In the genomic region with DNA sequence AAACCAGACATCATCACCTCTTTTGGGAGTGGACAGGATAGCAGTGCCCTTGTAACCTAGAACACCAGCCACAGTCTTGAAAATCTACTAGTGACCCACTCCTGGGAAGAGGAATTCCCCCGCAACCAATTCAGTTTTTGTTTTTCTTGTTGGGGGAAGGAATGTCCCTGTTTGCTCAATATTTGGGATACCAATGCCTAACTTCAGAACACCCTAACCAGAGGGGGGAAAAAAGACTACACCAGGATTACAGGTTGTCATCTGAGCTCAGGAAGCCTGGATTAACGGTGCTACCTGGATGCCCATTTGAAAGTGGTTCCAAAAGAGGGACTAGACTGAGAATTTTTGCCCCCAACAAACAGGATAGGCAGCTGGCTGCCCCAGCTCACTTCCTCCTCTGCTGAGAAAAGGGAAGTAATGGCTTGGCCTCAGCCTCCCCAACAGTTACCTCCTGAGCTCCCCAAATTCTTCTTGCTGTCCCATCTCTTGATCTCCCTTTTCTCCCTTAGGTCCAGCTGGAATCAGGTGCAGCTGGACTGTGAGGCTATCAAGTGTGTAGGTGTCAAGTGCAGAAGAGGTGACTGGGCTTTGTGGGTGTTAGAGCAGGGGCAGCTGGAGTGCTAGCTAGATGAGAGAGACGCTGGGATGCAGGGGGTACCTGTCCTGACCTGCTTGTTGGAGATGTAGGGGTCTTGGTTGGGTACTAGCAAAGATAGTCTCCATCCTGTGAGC, we compare ENCODE assay signal across 7 mouse cellular contexts. TPM values are rescaled to one million over a fixed set of nuclear protein-coding genes. Genes with fewer than 3 reads are reported as not detected.
DNase-seq lines count a peak whose midpoint lies in the region; ATAC-seq and TF ChIP-seq lines count a peak whose summit lies in the region.

No protein-coding gene starts in this region.

- peak overlapping the region; percentile 89 for H3K27ac ChIP-seq in spleen, adult 2 months (ENCODE audit: insufficient read depth, low read length)
- H3K27ac ChIP-seq in liver, embryonic 16.5 days (ENCODE audit: low read length) = no peak overlapping the region

- 0 out of 2 replicates have a peak overlapping the region, but pooled peaks have one; percentile 58 for H3K9ac ChIP-seq in liver, embryonic 16.5 days (ENCODE audit: low read depth, low read length)

- peak overlapping the region; percentile 95 for H3K4me2 ChIP-seq in liver, embryonic 16.5 days (ENCODE audit: low read depth, low read length)

- no peak for TF ChIP-seq CTCF in spleen, adult 2 months (IDR thresholded peaks at IDR 0.05; ENCODE audit: extremely low read depth, insufficient read depth, insufficient read length, insufficient replicate concordance)

- 9% methylated on average over 3 of the region's 3 CpGs for WGBS in spleen, adult 2 months
- 36% methylated on average over 3 of the region's 3 CpGs for WGBS in liver, embryonic 16.5 days (ENCODE audit: insufficient replicate concordance)

- peak in 1 of 2 experiments; percentile 53 for DNase-seq in spleen, adult 2 months (ENCODE audit: low read depth in 1 of 2, low spot score in 2 of 2)
- DNase-seq in spleen, postnatal 14 days (ENCODE audit: low spot score in 2 of 2) = no peak
- peak; percentile 49 for DNase-seq in thymus, postnatal 14 days
- no peak for DNase-seq in ovary, postnatal 36 days (ENCODE audit: low spot score)
- DNase-seq in kidney, postnatal 25 days = no peak

- peak overlapping the region; percentile 97 for H3K4me3 ChIP-seq in spleen, adult 2 months (ENCODE audit: extremely low read depth, insufficient read depth, insufficient read length)
- H3K4me3 ChIP-seq in liver, embryonic 16.5 days (ENCODE audit: low read depth, low read length) = peak overlapping the region; percentile 72

- H3K27me3 ChIP-seq in spleen, adult 2 months (ENCODE audit: control insufficient read depth, insufficient read depth, low read length) = no peaks in the 10 kb centered on the region
- peaks cover 21% of the 10 kb centered on the region for H3K27me3 ChIP-seq in liver, embryonic 16.5 days (ENCODE audit: control insufficient read depth, insufficient read depth, low read depth, low read length)

- H3K9me3 ChIP-seq in liver, embryonic 16.5 days (replicated peaks; ENCODE audit: control insufficient read depth, low read length) = no peaks in the 10 kb centered on the region

- TF ChIP-seq POLR2A in spleen, adult 2 months (IDR thresholded peaks at IDR 0.05; ENCODE audit: low read depth, low read length) = peak; percentile 33; the same call in 1 of the 2 replicates

- peaks cover 9% of the 10 kb centered on the region; the same call in 1 of the 2 replicates for H3K4me1 ChIP-seq in spleen, adult 2 months (ENCODE audit: control insufficient read depth, insufficient read depth, insufficient read length)
- peaks cover 18% of the 10 kb centered on the region for H3K4me1 ChIP-seq in liver, embryonic 16.5 days (ENCODE audit: control insufficient read depth, low read depth, low read length)

- peak; percentile 27 for ATAC-seq in granulocyte monocyte progenitor cell, adult 5-6 weeks (replicated peaks; ENCODE audit: poor library complexity, severe bottlenecking)
- ATAC-seq in liver, embryonic 16.5 days (ENCODE audit: low read depth) = no peak

- H3K36me3 ChIP-seq in spleen, adult 2 months (ENCODE audit: control insufficient read depth, insufficient read depth, low read length) = peaks cover 20% of the 10 kb centered on the region
- no peaks in the 10 kb centered on the region for H3K36me3 ChIP-seq in liver, embryonic 16.5 days (ENCODE audit: control insufficient read depth, insufficient read depth)

RNA-seq across cellular contexts. Expression of gene Nfkbie, which starts 1.2 kb away (rescaled TPM):
- 50.4 and 65.9 TPM in 2 replicates for polyA plus RNA-seq in spleen, adult 2 months (2012; rRNA removed)
- total RNA-seq in granulocyte monocyte progenitor cell, adult 5-6 weeks (2014; fragmentation: Nextera tagmentation) = 4.6 and 7.8 TPM in 2 replicates
- total RNA-seq in granulocyte monocyte progenitor cell, adult 5-6 weeks (2017) = 4.9 and 6.0 TPM in 2 replicates
- 1.8 TPM in 2 replicates for polyA plus RNA-seq in liver, embryonic 16.5 days (2015; fragmentation: Nextera tagmentation; extraction: Ambion mirVana)

RNA-seq across cellular contexts. Expression of gene Slc35b2, which starts 7.0 kb away (rescaled TPM):
- 70.9 and 71.3 TPM in 2 replicates for polyA plus RNA-seq in spleen, adult 2 months (2012; rRNA removed)
- total RNA-seq in granulocyte monocyte progenitor cell, adult 5-6 weeks (2014; fragmentation: Nextera tagmentation) = 88.5 and 124 TPM in 2 replicates
- total RNA-seq in granulocyte monocyte progenitor cell, adult 5-6 weeks (2017) = 39.3 and 77.1 TPM in 2 replicates
- polyA plus RNA-seq in liver, embryonic 16.5 days (2015; fragmentation: Nextera tagmentation; extraction: Ambion mirVana) = 45.3 and 46.5 TPM in 2 replicates

RNA-seq across cellular contexts. Expression of gene Tmem151b, which starts 7.2 kb away (rescaled TPM):
- polyA plus RNA-seq in spleen, adult 2 months (2012; rRNA removed) = 2.3 and 2.8 TPM in 2 replicates
- not detected in 2 replicates for total RNA-seq in granulocyte monocyte progenitor cell, adult 5-6 weeks (2014; fragmentation: Nextera tagmentation)
- not detected in 2 replicates for total RNA-seq in granulocyte monocyte progenitor cell, adult 5-6 weeks (2017)
- polyA plus RNA-seq in liver, embryonic 16.5 days (2015; fragmentation: Nextera tagmentation; extraction: Ambion mirVana) = 0.12 TPM in 2 replicates

RNA-seq across cellular contexts. Expression of gene Hsp90ab1, which starts 16.4 kb away (rescaled TPM):
- polyA plus RNA-seq in spleen, adult 2 months (2012; rRNA removed) = 194 and 202 TPM in 2 replicates
- 1,977 and 2,073 TPM in 2 replicates for total RNA-seq in granulocyte monocyte progenitor cell, adult 5-6 weeks (2014; fragmentation: Nextera tagmentation)
- total RNA-seq in granulocyte monocyte progenitor cell, adult 5-6 weeks (2017) = 2,383 and 2,522 TPM in 2 replicates
- polyA plus RNA-seq in liver, embryonic 16.5 days (2015; fragmentation: Nextera tagmentation; extraction: Ambion mirVana) = 564 and 565 TPM in 2 replicates

RNA-seq across cellular contexts. Expression of gene Tcte1, which starts 33.4 kb away (rescaled TPM):
- polyA plus RNA-seq in spleen, adult 2 months (2012; rRNA removed) = 0.16 and 0.45 TPM in 2 replicates
- not detected in 2 replicates for total RNA-seq in granulocyte monocyte progenitor cell, adult 5-6 weeks (2014; fragmentation: Nextera tagmentation)
- not detected in 2 replicates for total RNA-seq in granulocyte monocyte progenitor cell, adult 5-6 weeks (2017)
- 0.06 TPM in 1 of 2 replicates, not detected in the other for polyA plus RNA-seq in liver, embryonic 16.5 days (2015; fragmentation: Nextera tagmentation; extraction: Ambion mirVana)

Comparison
In these comparisons a context has a peak if more than half of its experiments do, and no peak if none do; other contexts are left out.
1. RNA of gene Nfkbie, which starts 1.2 kb away (polyA plus RNA-seq): 50.4 to 65.9 TPM in spleen, adult 2 months; 1.8 TPM in liver, embryonic 16.5 days; every median in the first group is over 10 times any median in the second.